Mouse (Mus musculus) forelimb bud, embryonic 11.5 days (tissue): ENCODE results near the gene Apba2.

Experiments
- DNase-seq: peaks from one replicate; pipeline ENCODE4 v3.0.0-alpha.2; 2012; ENCODE audit warnings: low read depth, low spot score

Apba2 gene

GRCm38 (mm10) chr7:64531297-64531696 lies 29.8 kb downstream of the Apba2 start:
- DNase-seq = no peak

DNA sequence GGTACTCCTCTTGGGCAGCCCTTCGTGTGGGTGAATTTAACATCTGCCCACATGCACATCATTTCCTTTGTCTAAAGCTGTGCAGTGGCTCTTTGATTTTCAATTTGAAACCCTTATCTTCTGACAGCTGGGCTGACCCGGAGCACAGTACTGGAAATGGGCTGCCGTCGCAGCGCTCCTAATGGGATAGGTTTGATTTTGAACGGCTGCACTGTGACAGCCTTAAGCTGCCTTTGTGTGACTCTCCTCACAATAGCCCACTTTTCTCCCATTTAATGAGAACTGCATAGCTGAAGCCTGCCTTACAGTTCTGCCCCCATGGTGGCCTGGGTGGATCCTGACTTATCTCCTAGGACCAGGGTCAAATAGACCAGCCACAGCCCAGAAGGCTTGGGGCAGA lies 31.9 kb downstream of the Apba2 start:
- DNase-seq = no peak

DNA sequence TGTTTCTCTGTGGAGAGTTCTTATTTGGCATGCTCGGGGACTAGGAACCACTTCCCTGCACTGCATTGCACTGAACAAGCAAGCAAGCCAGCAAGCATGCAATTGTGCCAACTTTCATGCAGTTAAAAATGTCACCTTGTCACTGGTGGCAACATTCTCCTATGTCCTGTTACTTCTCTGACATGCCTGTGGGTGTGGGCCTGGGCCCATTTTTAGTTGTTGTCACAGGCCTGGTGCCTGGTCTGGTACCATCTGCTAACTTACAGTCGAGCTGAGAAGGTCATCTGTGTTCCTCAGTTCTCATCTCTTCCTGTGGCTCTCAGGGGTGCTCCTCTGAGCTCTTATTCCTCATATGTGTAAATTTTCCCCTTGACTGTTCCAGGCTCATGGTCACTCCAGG lies 33.8 kb downstream of the Apba2 start:
- no peak for DNase-seq

GRCm38 (mm10) chr7:64539450-64540148 lies 38.1 kb downstream of the Apba2 start:
- DNase-seq = no peak

DNA sequence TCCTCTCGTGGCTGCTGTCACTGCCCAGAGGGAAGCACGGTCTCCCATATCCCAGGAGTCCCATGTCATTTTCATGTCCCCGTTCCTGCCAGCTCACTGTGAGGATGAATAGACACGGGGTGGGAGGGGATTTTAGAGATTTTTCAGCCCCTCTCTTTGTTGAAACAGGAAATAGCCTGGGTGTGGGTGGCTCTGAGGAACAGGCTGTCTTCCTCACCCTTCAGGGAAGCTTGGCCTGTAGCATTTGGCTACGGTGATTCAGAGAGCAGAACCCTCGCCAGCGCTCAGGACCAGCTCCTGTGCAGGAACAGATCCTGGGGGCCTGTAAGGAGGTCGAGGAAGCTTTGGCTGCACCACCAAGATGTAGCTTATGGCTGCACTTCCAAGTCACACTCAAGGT lies 45.3 kb downstream of the Apba2 start:
- no peak for DNase-seq

DNA sequence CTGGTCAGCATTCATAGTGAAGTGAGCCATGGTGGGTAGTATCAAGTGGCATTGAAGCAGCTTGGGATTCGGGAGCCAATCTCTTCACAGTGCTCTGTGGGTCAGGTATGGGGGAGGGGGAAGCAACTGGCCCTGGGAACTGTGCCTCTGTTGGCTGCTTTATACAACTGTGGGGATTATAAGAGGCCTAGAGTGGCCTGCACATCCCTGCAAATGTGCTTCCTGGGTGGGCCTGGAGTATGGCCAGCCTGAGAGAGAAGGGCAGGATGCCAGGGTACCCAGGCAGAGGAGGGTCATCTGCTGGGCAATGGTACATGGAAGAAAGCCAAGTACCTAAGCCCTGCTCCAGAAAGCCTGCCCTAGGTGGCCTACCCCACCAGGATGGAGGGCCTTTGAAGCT lies 49.4 kb downstream of the Apba2 start:
- no peak for DNase-seq

- no peak for DNase-seq
Observed at GRCm38 (mm10) chr7:64552523-64553190, 51.2 kb downstream of the Apba2 start.

DNA sequence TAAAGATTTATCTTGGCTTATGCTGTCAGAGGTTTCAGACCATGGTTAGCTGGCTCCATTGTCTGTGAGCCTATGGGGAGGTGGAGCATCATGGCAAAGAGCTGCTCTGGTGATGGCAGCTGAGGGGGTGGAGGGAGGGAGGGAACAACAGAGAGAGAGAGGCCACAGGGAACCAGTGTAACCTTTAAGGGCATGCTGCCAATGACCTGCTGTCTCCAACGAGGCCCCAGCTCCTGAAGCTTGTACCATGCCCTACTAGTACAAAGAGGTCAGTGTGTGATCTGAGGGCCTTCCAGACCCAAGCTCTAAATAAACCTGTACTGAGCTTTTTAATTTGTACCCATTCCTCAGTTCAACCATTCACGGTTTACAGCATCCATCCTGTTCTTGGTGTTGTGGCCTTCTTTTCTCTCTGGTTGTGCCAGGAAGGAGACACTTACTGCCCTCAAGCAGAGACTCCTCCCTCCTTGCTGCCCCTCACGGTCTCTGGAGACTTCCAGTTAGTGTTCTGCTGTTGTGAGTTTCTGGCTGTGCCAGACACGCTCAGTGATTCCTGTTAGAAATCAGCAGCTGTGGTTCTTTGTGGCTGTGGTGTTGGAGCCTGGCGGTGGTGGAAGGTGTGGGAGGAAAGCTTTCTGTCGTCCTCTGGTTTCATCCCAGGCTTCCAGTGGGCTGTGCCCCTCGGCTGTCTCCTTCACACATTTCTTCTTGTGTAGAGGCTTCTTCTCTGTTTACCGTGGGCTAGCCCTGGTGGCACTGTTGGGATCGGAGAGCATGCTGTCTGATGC lies 60.4 kb downstream of the Apba2 start:
- no peak for DNase-seq

GRCm38 (mm10) chr7:64564891-64565571 lies 63.5 kb downstream of the Apba2 start:
- DNase-seq = no peak

DNA sequence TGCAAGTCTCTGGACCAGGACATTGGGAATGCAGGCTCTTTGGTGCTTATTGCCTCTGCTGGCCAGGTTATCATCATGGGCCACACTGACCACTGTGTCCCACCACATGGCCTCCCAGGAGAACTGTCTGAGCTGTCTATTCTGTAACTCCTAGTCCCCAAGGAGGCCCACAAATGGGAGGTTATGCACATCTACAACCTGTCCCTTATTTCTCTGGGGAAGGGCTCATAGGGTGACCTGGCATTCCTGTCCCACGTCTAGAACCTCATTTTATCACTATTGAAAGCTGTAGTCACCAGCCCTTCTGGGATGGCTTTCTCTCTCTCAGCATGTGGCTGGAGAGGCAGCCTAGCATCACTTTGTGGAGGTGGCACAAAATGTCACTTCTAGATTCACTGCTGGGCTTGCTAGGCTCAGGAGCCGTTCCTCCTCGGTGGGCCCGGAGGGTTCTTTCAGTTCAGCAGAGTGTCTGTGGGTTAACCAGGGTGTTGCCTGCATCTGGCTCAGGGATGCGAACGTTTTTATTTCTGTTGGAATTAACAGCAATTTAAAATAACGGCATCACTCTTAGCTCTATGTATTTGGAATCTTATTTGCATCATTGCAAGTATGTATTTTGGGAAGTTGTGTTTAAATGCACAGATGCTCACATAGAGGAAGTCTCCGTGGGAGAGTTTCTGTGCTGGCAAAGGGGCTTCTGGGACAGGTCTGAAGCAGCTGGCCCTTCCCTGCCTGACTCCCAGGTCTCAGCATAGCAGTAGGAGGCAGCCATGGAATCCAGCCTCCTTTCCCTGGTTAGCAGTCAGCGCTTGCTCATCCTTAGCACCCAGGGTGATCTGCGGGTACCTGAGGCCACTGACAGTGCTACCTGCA lies 65.1 kb downstream of the Apba2 start:
- no peak for DNase-seq

- DNase-seq = no peak
Observed at GRCm38 (mm10) chr7:64568722-64569121, 67.2 kb downstream of the Apba2 start.

GRCm38 (mm10) chr7:64569676-64570075 lies 68.2 kb downstream of the Apba2 start:
- DNase-seq = no peak

GRCm38 (mm10) chr7:64570914-64571313 lies 69.4 kb downstream of the Apba2 start:
- no peak for DNase-seq

- DNase-seq = no peak
Observed at GRCm38 (mm10) chr7:64574144-64574543, 72.6 kb downstream of the Apba2 start.

- DNase-seq = no peak
Observed at GRCm38 (mm10) chr7:64576519-64576951, 75.0 kb downstream of the Apba2 start.

DNA sequence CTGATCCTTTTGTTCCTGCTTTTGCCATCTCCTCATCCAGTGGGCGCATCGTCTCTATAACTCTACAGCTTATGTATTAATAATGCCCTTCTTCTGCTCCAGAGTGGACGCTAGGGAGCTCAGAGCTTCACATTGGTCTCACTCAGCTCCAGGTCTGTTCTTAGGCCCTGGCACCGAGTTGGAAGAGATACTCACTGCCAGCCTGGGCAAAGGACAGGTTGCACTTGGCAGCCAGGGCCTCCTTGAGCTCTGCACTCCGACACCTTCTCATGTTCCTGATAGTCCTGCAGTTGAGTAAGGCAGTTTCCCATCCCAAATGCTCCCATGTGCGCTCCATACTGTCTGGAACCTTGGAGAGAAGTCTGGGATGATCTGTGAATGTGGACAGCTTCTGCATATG lies 76.7 kb downstream of the Apba2 start:
- no peak for DNase-seq

- no peak for DNase-seq
Observed at GRCm38 (mm10) chr7:64579887-64580286, 78.4 kb downstream of the Apba2 start.

DNA sequence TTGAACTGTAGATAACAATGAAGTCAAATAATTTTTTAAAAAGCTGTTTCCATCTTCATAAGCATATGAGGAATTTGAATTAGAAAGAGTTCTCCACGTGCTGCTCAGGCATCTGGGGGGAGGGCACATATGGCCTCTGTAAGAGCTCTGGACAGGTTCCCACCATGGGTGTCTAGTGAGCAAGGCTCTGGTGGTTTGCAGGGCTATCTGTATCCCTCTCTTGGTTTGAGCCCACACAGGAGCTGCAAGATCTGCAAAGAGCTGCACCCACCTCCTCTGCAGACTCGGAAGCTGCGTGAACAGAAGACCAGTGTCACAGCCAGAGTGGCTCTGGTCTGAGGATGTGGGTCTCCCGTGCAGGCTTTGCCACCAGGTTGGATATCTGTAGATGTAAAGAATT lies 78.8 kb downstream of the Apba2 start:
- no peak for DNase-seq

DNA sequence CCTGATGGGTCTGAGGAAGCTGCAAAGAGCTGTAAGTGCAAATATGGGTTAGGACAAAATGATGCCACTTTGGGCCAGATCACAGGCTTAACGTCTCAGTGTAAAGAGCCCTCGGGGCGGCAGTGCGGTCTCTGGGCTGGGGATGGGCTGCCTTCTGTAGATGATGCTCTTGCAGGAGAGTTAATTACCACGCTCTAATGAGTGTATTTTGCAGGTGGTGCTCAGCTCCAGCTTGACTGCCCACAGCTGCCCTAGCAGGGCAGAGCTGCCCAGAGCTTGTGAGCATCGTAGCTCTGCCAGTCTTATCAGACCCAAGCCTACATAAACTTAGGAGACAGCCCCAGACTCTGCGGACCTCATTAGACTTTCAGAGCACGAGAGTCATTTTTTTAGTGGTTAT lies 80.9 kb downstream of the Apba2 start:
- no peak for DNase-seq

DNA sequence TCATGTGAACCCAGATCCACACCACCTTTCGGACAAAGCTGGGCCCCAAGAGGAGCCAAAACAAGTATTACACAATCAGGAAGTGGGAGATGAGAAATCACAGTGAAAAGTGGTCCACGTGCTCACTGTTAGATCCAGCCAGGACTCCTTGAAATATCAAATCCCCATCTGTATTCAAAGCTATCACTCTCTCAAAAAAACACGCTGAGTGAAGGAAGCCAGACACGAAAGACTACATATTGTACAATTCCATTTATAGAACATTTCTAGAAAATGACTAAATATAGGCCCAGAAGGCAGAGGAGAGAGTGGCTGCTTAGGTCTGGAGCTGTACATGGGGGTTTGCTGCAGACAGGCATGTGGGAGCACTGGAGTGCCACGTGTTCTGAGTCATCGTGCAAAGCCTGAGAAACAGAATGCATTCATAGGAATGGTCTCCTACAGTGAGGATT lies 82.2 kb downstream of the Apba2 start:
- DNase-seq = no peak

- no peak for DNase-seq
Observed at GRCm38 (mm10) chr7:64586133-64586532, 84.6 kb downstream of the Apba2 start.
